Mouse (Mus musculus) heart, postnatal 0 days (tissue): ENCODE measurements at regions not wholly inside any gene's neighbourhood (a gene's known extent, or its start where the extent isn't known, plus 50 kb on each side); places are given as distances from the start of the nearest gene placed in this dataset.

ENCODE experiments used
- CTCF ChIP-seq: IDR thresholded peaks from 2 replicates; pipeline ENCODE4 v1.5.1; 2016; ENCODE audit warnings: antibody characterized with exemption, control low read depth, low read depth
- EP300 ChIP-seq: IDR thresholded peaks from 2 replicates; pipeline ENCODE4 v1.6.1; 2016; ENCODE audit warnings: antibody characterized with exemption, low read depth

DNA sequence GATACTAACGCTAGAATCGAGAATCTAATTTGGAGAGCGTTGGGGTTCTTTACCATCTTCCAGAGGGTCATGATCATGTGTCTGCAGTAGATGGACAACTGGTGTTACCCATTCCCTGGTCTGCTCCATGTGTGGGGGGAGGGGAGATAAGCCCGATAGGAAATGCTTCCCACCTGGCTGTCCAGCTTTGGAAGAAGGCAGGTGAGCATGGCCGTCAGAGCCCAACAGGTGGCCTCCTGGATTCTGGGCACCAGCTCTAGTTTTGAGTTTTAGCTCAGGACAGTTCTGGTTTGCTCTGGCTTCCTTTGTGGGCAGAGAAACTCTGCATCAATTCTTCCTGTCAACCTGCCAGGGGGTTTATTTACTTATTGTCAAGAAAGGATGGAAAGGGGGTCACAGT, 60.5 kb upstream of the Cnih3 start:
- no peak for TF ChIP-seq CTCF
- no peak for TF ChIP-seq EP300
